Mouse (Mus musculus) colon, adult 2 months (tissue): ENCODE data around the gene Ugdh. TPM values are rescaled to one million over a fixed set of nuclear protein-coding genes. Genes with fewer than 3 reads are reported as not detected.

Experiments used
- polyA plus RNA-seq: library from polyadenylated mRNA; depleted of rRNA; stranded (reverse); fragments of >200 nt; gene quantifications from 2 replicates; pipeline ENCODE4 v1.2.3, GENCODE M21; 2012; rRNA removed

The Ugdh gene
- 52.6 and 60.8 TPM in 2 replicates for polyA plus RNA-seq

GRCm38 (mm10) chr5:65435806-65436561 lies at the start of gene Ugdh:
Ugdh (minus strand) TSS chr5:65435949.

GRCm38 (mm10) chr5:65390648-65391644 lies 44.8 kb downstream of the Ugdh start, which contains the start of the genes Rpl9 and Lias:
Rpl9 (minus strand) TSS chr5:65391444.
Lias (plus strand) TSS chr5:65391497.

Other genes with a start within 250 kb of the Ugdh start
- 1.7 and 2.2 TPM in 2 replicates for gene Wdr19, start 236.3 kb downstream of the Ugdh start, polyA plus RNA-seq
- 5.0 and 7.2 TPM in 2 replicates for gene Rfc1, start 100.3 kb downstream of the Ugdh start, polyA plus RNA-seq
- gene Klb, start 87.6 kb downstream of the Ugdh start, polyA plus RNA-seq, result 4.3 and 5.0 TPM in 2 replicates
- gene Rpl9, start 44.5 kb downstream of the Ugdh start, polyA plus RNA-seq, result 161 and 188 TPM in 2 replicates
- gene Lias, start 44.5 kb downstream of the Ugdh start, polyA plus RNA-seq, result 8.3 and 8.7 TPM in 2 replicates
- not detected in 2 replicates for gene Gm43552, start 56.9 kb upstream of the Ugdh start, polyA plus RNA-seq
- gene Smim14, start 101.2 kb upstream of the Ugdh start, polyA plus RNA-seq, result 197 and 238 TPM in 2 replicates
- gene Ube2k, start 101.3 kb upstream of the Ugdh start, polyA plus RNA-seq, result 8.6 and 10.8 TPM in 2 replicates